Mouse (Mus musculus) gastrocnemius, postnatal 14 days (tissue): ENCODE measurements at regions not wholly inside any gene's neighbourhood (a gene's known extent, or its start where the extent isn't known, plus 50 kb on each side); places are given as distances from the start of the nearest gene placed in this dataset.

Experiments
- DNase-seq: peaks from one replicate; pipeline ENCODE4 v3.0.0; 2021; ENCODE audit warnings: mixed read lengths
- intact Hi-C: fragments of 180-260 bp; cut with DNase I; formaldehyde crosslinking; loops from one replicate; pipeline ENCODE4 v1.15.1; 2025; ENCODE audit warnings: low total_unique reads

- DNase-seq, result no peak
- intact Hi-C loops, result no loop called here
Observed at GRCm38 (mm10) chr1:41054426-41054955, 249.1 kb downstream of the Tmem182 start.

- intact Hi-C loops, result no loop called here
- DNase-seq, result no peak
Observed at GRCm38 (mm10) chr1:41055761-41056160, 250.4 kb downstream of the Tmem182 start.

GRCm38 (mm10) chr1:41065130-41065529 lies 259.7 kb downstream of the Tmem182 start:
- intact Hi-C loops, result no loop called here
- DNase-seq, result no peak

- intact Hi-C loops, result no loop called here
- DNase-seq, result no peak
Observed at GRCm38 (mm10) chr1:41104869-41105268, 299.5 kb downstream of the Tmem182 start.

- intact Hi-C loops, result no loop called here
- no peak for DNase-seq
Observed at GRCm38 (mm10) chr1:41121636-41122175, 316.3 kb downstream of the Tmem182 start.

GRCm38 (mm10) chr1:41131410-41131809 lies 326.0 kb downstream of the Tmem182 start:
- DNase-seq, result no peak
- intact Hi-C loops, result no loop called here

GRCm38 (mm10) chr1:41133143-41133542 lies 327.7 kb downstream of the Tmem182 start:
- intact Hi-C loops, result no loop called here
- DNase-seq, result no peak

- intact Hi-C loops, result no loop called here
- DNase-seq, result no peak
Observed at GRCm38 (mm10) chr1:41133946-41134345, 328.5 kb downstream of the Tmem182 start.

GRCm38 (mm10) chr1:41139725-41140124 lies 334.3 kb downstream of the Tmem182 start:
- intact Hi-C loops, result no loop called here
- no peak for DNase-seq

GRCm38 (mm10) chr1:41140542-41140941 lies 335.1 kb downstream of the Tmem182 start:
- no peak for DNase-seq
- intact Hi-C loops, result no loop called here

GRCm38 (mm10) chr1:41141992-41142391 lies 336.6 kb downstream of the Tmem182 start:
- intact Hi-C loops, result no loop called here
- no peak for DNase-seq

GRCm38 (mm10) chr1:41152516-41152915 lies 347.1 kb downstream of the Tmem182 start:
- intact Hi-C loops, result no loop called here
- DNase-seq, result no peak

- no peak for DNase-seq
- intact Hi-C loops, result no loop called here
Observed at GRCm38 (mm10) chr1:41153174-41153999, 348.0 kb downstream of the Tmem182 start.

- no peak for DNase-seq
- intact Hi-C loops, result no loop called here
Observed at GRCm38 (mm10) chr1:41154198-41154597, 348.8 kb downstream of the Tmem182 start.

GRCm38 (mm10) chr1:41156946-41157345 lies 351.5 kb downstream of the Tmem182 start:
- intact Hi-C loops, result no loop called here

GRCm38 (mm10) chr1:41157651-41158513 lies 352.5 kb downstream of the Tmem182 start:
- no peak for DNase-seq
- intact Hi-C loops, result no loop called here

More at GRCm38 (mm10) chr1:41156946-41157345, 351.5 kb downstream of the Tmem182 start:
- DNase-seq, result no peak

GRCm38 (mm10) chr1:41165878-41166786 lies 360.7 kb downstream of the Tmem182 start:
- no peak for DNase-seq
- intact Hi-C loops, result no loop called here

- intact Hi-C loops, result no loop called here
- DNase-seq, result no peak
Observed at GRCm38 (mm10) chr1:41166787-41167420, 361.5 kb downstream of the Tmem182 start.

GRCm38 (mm10) chr1:41186991-41187390 lies 381.6 kb downstream of the Tmem182 start:
- DNase-seq, result no peak
- intact Hi-C loops, result no loop called here
